Mouse (Mus musculus) MEL (cell line): ENCODE data around the gene Prkar1b.

Experiments
- CTCF ChIP-seq, 3 experiments: IDR thresholded peaks in 2 of 3; conservative IDR thresholded peaks in 1 of 3; 2 replicates each; pipeline ENCODE4 v1.5.1; 2011 to 2012; ENCODE audit warnings: low read length in 3 of 3, low read depth in 2 of 3, mild to moderate bottlenecking in 2 of 3, improper control_type of control experiment in 1 of 3, inconsistent platforms in 1 of 3, mixed read lengths in 1 of 3, moderate library complexity in 1 of 3; ENCODE audit not compliant: control insufficient read depth in 1 of 3, insufficient read depth in 1 of 3, poor library complexity in 1 of 3, severe bottlenecking in 1 of 3
- MAFK ChIP-seq: IDR thresholded peaks from 2 replicates; pipeline ENCODE4 v1.6.1; 2011; ENCODE audit warnings: low read depth, mild to moderate bottlenecking, low read length, improper control_type of control experiment, borderline replicate concordance
- MAZ ChIP-seq: IDR thresholded peaks from 2 replicates; pipeline ENCODE4 v1.6.1; 2012; ENCODE audit warnings: low read depth, mild to moderate bottlenecking, inconsistent platforms, low read length, improper control_type of control experiment
- POLR2A ChIP-seq, 2 experiments: IDR thresholded peaks; 2 replicates each; pipeline ENCODE4 v1.6.1; 2011 to 2012; ENCODE audit warnings: low read length in 2 of 2, mild to moderate bottlenecking in 2 of 2, control low read depth in 1 of 2, improper control_type of control experiment in 1 of 2, low read depth in 1 of 2, moderate library complexity in 1 of 2; ENCODE audit not compliant: control insufficient read depth in 1 of 2, insufficient read depth in 1 of 2, poor library complexity in 1 of 2
- POLR2AphosphoS5 ChIP-seq: IDR thresholded peaks from 2 replicates; pipeline ENCODE4 v1.6.1; 2012; ENCODE audit warnings: low read depth, borderline replicate concordance, mild to moderate bottlenecking, inconsistent platforms, low read length, moderate library complexity, mixed read lengths
- RAD21 ChIP-seq: IDR thresholded peaks from 2 replicates; pipeline ENCODE4 v1.6.1; 2011; ENCODE audit warnings: mild to moderate bottlenecking, low read depth, low read length, improper control_type of control experiment
- ZC3H11A ChIP-seq: IDR thresholded peaks from 2 replicates; pipeline ENCODE4 v1.6.1; 2012; ENCODE audit warnings: low read depth, mild to moderate bottlenecking, inconsistent platforms, low read length, improper control_type of control experiment

- no peak for TF ChIP-seq MAZ
- TF ChIP-seq CTCF (IDR thresholded peaks at IDR 0.05 in 2 of 3, conservative IDR thresholded peaks at IDR 0.05 in 1 of 3; ENCODE audit: control insufficient read depth in 1 of 3, insufficient read depth in 1 of 3, low read depth in 2 of 3, low read length in 3 of 3, poor library complexity in 1 of 3, severe bottlenecking in 1 of 3) = no peak
- no peak for TF ChIP-seq ZC3H11A
- no peak for TF ChIP-seq POLR2A (IDR thresholded peaks at IDR 0.05; ENCODE audit: control insufficient read depth in 1 of 2, insufficient read depth in 1 of 2, low read depth in 1 of 2, low read length in 2 of 2, poor library complexity in 1 of 2)
- no peak for TF ChIP-seq MAFK
- TF ChIP-seq POLR2AphosphoS5 = no peak
- no peak for TF ChIP-seq RAD21
Measured at GRCm38 (mm10) chr5:139075791-139076190, 74.0 kb downstream of the Prkar1b start.
